Mouse (Mus musculus): ENCODE data around the gene Chd2. TPM values are rescaled to one million over a fixed set of nuclear protein-coding genes. Genes with fewer than 3 reads are reported as not detected.

Chd2 gene
- polyA plus RNA-seq (2012; rRNA removed; ENCODE audit: low replicate concordance), result 17.2 and 34.7 TPM in 2 replicates

DNA sequence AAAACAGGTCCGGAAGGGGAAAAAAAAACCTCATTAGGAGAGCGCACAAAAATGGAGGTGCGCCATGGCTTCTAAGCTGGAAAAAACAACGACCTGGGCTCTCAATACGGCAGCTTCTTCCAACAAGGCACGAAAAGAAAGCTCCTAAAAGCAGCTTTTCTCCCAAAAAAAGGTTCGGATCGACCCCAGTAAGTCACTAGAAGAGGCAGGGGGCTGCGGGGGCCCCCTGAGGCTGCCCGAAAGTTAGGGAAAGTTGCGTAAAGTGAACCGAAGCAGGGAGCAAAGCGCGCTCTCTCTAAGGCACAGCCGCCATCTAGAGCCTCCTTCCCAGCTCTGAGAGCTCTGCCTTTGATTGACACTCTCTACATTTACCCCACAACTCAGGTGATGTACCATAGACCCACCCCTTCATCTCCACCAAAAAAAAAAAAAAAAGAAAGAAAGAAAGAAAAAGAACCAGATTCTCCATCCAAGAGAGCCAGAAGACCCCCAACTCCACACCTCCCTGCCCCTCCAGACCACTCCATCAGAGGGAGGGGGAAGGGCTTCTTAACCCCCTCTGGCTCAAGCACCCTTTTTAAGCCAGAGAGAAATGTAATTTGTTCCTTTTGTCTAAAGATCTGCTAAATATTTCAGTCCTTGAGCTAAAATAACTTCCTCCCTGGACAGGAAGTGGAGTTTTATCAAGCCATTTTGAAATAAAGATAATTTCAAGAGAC is at the start of gene Chd2:
Chd2 (minus strand) TSS at position 419 of the 719 bp plus-strand sequence.

Other genes starting within 250 kb of the Chd2 start
- gene Rgma, start 166.3 kb downstream of the Chd2 start, polyA plus RNA-seq (2012; rRNA removed; ENCODE audit: low replicate concordance), result 48.5 and 80.7 TPM in 2 replicates
- gene Fam174b, start 198.5 kb upstream of the Chd2 start, polyA plus RNA-seq (2012; rRNA removed; ENCODE audit: low replicate concordance), result 3.7 and 17.1 TPM in 2 replicates